Mouse (Mus musculus) forebrain, embryonic 12.5 days (tissue): ENCODE data around the gene Slc43a2. TPM values are rescaled to one million over a fixed set of nuclear protein-coding genes. Genes with fewer than 3 reads are reported as not detected.

ENCODE experiments used
- ATAC-seq: fragments of 200-750 bp; cut with Nextera tagmentation; 2 replicates; pipeline ENCODE4 v1.8.0; 2017; ENCODE audit warnings: moderate TSS enrichment; ENCODE audit not compliant: low FRiP score
- H3K27ac ChIP-seq: fragments of 300-500 bp; sonication (generic); 2 replicates; pipeline ENCODE4 v1.5.1; 2016; ENCODE audit warnings: mild to moderate bottlenecking
- H3K27me3 ChIP-seq: fragments of 300-500 bp; sonication (generic); 2 replicates; pipeline ENCODE4 v1.6.1; 2016; ENCODE audit warnings: mild to moderate bottlenecking
- H3K36me3 ChIP-seq: fragments of 300-500 bp; sonication (generic); replicated peaks from 2 replicates; pipeline ENCODE4 v1.6.1; 2016; ENCODE audit warnings: mild to moderate bottlenecking
- H3K4me1 ChIP-seq: fragments of 300-500 bp; sonication (generic); 2 replicates; pipeline ENCODE4 v1.6.1; 2016
- H3K4me2 ChIP-seq: fragments of 300-500 bp; sonication (generic); 2 replicates; pipeline ENCODE4 v1.6.1; 2016; ENCODE audit warnings: mild to moderate bottlenecking, moderate library complexity
- H3K4me3 ChIP-seq: fragments of 300-500 bp; sonication (generic); replicated peaks from 2 replicates; pipeline ENCODE4 v1.5.1; 2016; ENCODE audit warnings: mild to moderate bottlenecking
- H3K9ac ChIP-seq: fragments of 300-500 bp; sonication (generic); 2 replicates; pipeline ENCODE4 v1.6.1; 2016; ENCODE audit warnings: mild to moderate bottlenecking
- H3K9me3 ChIP-seq: fragments of 300-500 bp; sonication (generic); 2 replicates; pipeline ENCODE4 v1.6.1; 2016
- WGBS: fragments of 180-500 bp; shearing (Covaris S2); methylation state at CpG from one replicate; pipeline ENCODE4 v1.1.7; 2016; 5-methylcytosine and 5-hydroxymethylcytosine counted together
- microRNA-seq: library from miRNA; unstranded; fragments of <30 nt; microRNA quantifications from one replicate; pipeline ENCODE4, GENCODE M21; 2017
- polyA plus RNA-seq: library from polyadenylated mRNA; unstranded; fragments of >200 nt; fragmentation: Nextera tagmentation; extraction: Ambion mirVana; gene quantifications from 2 replicates; pipeline ENCODE4 v1.2.1, GENCODE M21; 2016

Gene Slc43a2
- polyA plus RNA-seq, 1 experiment from 2014 or later: 11.4 TPM

DNA sequence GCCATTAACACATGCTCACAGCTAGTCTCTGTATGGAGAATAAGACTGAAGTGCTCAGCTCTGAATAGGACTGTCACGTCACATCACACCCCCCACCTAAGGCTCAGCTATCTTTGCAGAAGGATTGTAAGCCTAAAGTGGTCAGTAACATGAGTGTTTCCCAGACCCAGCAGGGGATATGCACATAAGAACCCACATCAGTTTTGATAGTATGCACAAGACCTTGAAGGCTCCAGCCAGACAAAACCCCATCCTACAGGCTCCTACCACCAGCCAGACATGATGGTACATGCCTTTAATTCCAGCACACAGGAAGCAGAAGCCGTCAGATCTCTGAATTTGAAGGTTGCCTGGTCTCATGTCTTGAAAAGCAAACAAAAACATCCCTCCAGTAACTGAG, 78.5 kb downstream of the Slc43a2 start:
- ATAC-seq: no peak
- Histone ChIP-seq H3K9ac (no peak overlapping the region), H3K9me3 (no peaks in the 10 kb centered on the region), H3K36me3 (peaks cover 77% of the 10 kb centered on the region), H3K4me1 (no peaks in the 10 kb centered on the region), H3K27ac (no peak overlapping the region), H3K27me3 (no peaks in the 10 kb centered on the region), H3K4me2 (no peak overlapping the region), H3K4me3 (no peak overlapping the region)
- WGBS: 88% methylated on average over 2 of the region's 2 CpGs

DNA sequence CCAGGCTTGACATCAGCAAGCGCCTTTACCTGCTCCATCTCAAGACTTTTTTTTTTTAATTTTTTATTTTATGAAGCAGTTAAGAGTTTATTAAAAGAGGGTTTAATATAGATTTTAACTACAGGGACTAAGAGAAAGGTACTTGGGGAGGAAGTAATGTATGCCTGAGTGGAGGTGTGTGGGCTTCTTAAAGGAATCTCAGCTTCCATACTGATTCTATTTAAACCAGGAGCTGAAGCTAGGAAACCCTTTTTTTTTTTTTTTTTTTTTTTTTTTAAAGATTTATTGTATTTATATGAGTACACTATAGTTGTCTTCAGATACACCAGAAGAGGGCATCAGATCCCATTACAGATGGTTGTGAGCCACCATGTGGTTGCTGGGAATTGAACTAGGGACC, 83.3 kb downstream of the Slc43a2 start:
- H3K9ac ChIP-seq: no peak overlapping the region
- H3K27me3 ChIP-seq: no peaks in the 10 kb centered on the region
- H3K27ac ChIP-seq: no peak overlapping the region
- H3K4me3 ChIP-seq: no peak overlapping the region
- no peaks in the 10 kb centered on the region for H3K4me1 ChIP-seq
- no peak overlapping the region for H3K4me2 ChIP-seq
- no peaks in the 10 kb centered on the region for H3K9me3 ChIP-seq
- peaks cover 63% of the 10 kb centered on the region for H3K36me3 ChIP-seq
- ATAC-seq: no peak
- WGBS: 97% methylated on average over 1 of the region's 1 CpGs

GRCm38 (mm10) chr11:75615556-75615955, 84.1 kb downstream of the Slc43a2 start:
- WGBS: 90% methylated on average over 2 of the region's 2 CpGs
- Histone ChIP-seq H3K27ac (no peak overlapping the region), H3K9ac (no peak overlapping the region), H3K36me3 (peaks cover 63% of the 10 kb centered on the region), H3K27me3 (no peaks in the 10 kb centered on the region), H3K4me2 (no peak overlapping the region), H3K4me1 (no peaks in the 10 kb centered on the region), H3K9me3 (no peaks in the 10 kb centered on the region), H3K4me3 (no peak overlapping the region)
- ATAC-seq: no peak

- Histone ChIP-seq H3K4me2 (no peak overlapping the region), H3K4me1 (no peaks in the 10 kb centered on the region), H3K36me3 (peaks cover 60% of the 10 kb centered on the region), H3K27ac (no peak overlapping the region), H3K9me3 (no peaks in the 10 kb centered on the region), H3K4me3 (no peak overlapping the region), H3K27me3 (no peaks in the 10 kb centered on the region), H3K9ac (no peak overlapping the region)
- no peak for ATAC-seq
- 82% methylated on average over 5 of the region's 5 CpGs for WGBS
Observed at GRCm38 (mm10) chr11:75619133-75619532, 87.6 kb downstream of the Slc43a2 start.

DNA sequence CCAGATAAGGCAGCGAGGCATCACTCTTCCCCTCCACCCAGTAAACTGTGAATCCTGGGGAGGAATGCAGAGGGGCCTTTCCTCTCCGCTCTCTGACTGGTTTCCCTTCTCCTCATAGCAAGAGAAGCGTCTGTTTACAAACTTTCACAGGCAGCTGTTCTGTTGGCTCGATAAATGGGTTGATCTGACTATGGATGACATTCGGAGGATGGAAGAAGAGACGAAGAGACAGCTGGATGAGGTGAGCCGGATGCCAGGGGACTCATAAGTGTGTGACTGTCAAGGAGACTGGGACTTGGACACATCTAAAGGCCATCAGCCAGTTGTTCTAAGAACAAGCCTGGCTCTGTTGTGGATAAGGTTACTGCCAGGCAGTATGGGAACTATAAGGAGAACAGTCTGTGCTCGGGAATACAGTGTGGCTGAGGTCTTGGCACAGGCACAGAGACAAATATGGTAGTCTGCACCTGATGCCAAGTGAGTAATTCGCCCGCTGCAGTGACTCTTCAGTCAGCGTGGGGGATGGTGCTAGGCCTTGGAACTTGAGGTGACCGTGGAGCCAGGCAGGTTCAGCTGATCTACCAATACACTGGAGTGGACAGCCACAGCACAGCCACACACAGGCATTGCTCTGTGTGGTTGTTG, 88.8 kb downstream of the Slc43a2 start:
- H3K36me3 ChIP-seq: peaks cover 58% of the 10 kb centered on the region
- no peak overlapping the region for H3K4me2 ChIP-seq
- H3K9ac ChIP-seq: no peak overlapping the region
- no peak for ATAC-seq
- no peak overlapping the region for H3K27ac ChIP-seq
- no peaks in the 10 kb centered on the region for H3K9me3 ChIP-seq
- 93% methylated on average over 12 of the region's 12 CpGs for WGBS
- H3K4me1 ChIP-seq: no peaks in the 10 kb centered on the region
- no peak overlapping the region for H3K4me3 ChIP-seq
- no peaks in the 10 kb centered on the region for H3K27me3 ChIP-seq

- Histone ChIP-seq H3K9ac (no peak overlapping the region), H3K9me3 (no peaks in the 10 kb centered on the region), H3K4me2 (no peak overlapping the region), H3K4me3 (no peak overlapping the region), H3K27ac (no peak overlapping the region), H3K36me3 (peaks cover 63% of the 10 kb centered on the region), H3K4me1 (no peaks in the 10 kb centered on the region), H3K27me3 (no peaks in the 10 kb centered on the region)
- ATAC-seq: no peak
- WGBS: 90% methylated on average over 2 of the region's 2 CpGs
Observed at GRCm38 (mm10) chr11:75621426-75621825, 89.9 kb downstream of the Slc43a2 start.

- no peak overlapping the region for H3K4me2 ChIP-seq
- H3K27ac ChIP-seq: no peak overlapping the region
- H3K4me3 ChIP-seq: no peak overlapping the region
- ATAC-seq: no peak
- H3K27me3 ChIP-seq: no peaks in the 10 kb centered on the region
- 94% methylated on average over 2 of the region's 2 CpGs for WGBS
- H3K36me3 ChIP-seq: peaks cover 69% of the 10 kb centered on the region
- no peaks in the 10 kb centered on the region for H3K9me3 ChIP-seq
- no peak overlapping the region for H3K9ac ChIP-seq
- H3K4me1 ChIP-seq: no peaks in the 10 kb centered on the region
Observed at GRCm38 (mm10) chr11:75622588-75623329, 91.3 kb downstream of the Slc43a2 start.

DNA sequence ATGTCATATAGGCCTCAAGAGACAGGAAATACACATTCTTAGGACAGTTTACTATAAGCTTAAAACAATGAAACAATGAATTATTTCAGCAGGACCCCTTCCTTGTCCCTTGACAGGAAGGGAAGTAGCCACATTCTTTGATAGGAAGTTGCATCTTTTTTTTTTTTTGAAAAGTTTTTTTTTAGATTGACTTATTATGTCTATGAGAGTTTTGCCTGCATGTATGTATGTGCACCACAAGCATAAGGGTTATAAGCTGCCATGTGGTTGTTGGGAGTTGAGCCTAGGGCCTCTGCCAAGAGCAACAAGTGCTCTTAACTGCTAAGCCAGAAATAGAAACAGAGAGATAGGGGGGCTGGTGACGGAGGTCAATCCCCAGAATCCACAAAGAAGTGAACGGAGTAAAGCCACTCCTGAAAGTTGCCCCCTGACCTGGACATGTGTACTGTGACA, 92.6 kb downstream of the Slc43a2 start:
- Histone ChIP-seq H3K27ac (no peak overlapping the region), H3K9ac (no peak overlapping the region), H3K27me3 (no peaks in the 10 kb centered on the region), H3K4me2 (no peak overlapping the region), H3K4me1 (no peaks in the 10 kb centered on the region), H3K4me3 (no peak overlapping the region), H3K36me3 (peaks cover 71% of the 10 kb centered on the region), H3K9me3 (no peaks in the 10 kb centered on the region)
- no peak for ATAC-seq
- WGBS: 86% methylated on average over 2 of the region's 2 CpGs

DNA sequence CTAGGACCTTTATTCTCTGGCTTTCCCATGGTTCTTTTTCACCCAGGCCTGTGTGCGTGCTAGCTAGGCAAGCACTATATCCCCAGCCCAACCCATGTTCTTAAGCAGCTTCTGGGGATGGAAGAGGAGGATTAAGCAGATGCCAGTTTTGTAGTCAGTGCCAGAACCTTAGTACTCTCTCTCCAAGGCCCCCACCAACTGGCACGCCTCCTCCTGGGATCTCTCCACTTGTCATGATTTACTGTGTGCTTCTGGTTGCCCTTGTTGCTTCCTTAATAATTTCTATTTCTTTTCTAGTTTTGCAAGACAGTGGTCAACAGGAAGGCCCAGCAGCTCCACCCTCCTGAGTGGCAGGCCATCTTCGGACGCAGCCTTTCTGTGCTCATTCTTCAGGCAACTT, 94.3 kb downstream of the Slc43a2 start:
- H3K36me3 ChIP-seq: peaks cover 57% of the 10 kb centered on the region
- H3K9me3 ChIP-seq: no peaks in the 10 kb centered on the region
- H3K9ac ChIP-seq: no peak overlapping the region
- no peaks in the 10 kb centered on the region for H3K27me3 ChIP-seq
- no peak overlapping the region for H3K4me2 ChIP-seq
- ATAC-seq: no peak
- no peak overlapping the region for H3K27ac ChIP-seq
- peaks cover 10% of the 10 kb centered on the region; the same call in 1 of the 2 replicates for H3K4me1 ChIP-seq
- 92% methylated on average over 4 of the region's 4 CpGs for WGBS
- H3K4me3 ChIP-seq: no peak overlapping the region

Small RNAs within 50 kb of the gene (microRNA-seq; reads per million reads assigned to microRNA genes)
- gene Mir3971: not detected

Other genes with a start within 250 kb of the Slc43a2 start
- gene Rpa1, start 183.4 kb upstream of the Slc43a2 start, polyA plus RNA-seq: 140 and 160 TPM in 2 replicates
- gene Smyd4, start 183.3 kb upstream of the Slc43a2 start, polyA plus RNA-seq: 20.0 and 21.0 TPM in 2 replicates
- gene Serpinf1, start 109.0 kb upstream of the Slc43a2 start, polyA plus RNA-seq: 35.8 and 44.7 TPM in 2 replicates
- gene Serpinf2, start 92.1 kb upstream of the Slc43a2 start, polyA plus RNA-seq: not detected in 2 replicates
- 7.2 and 8.7 TPM in 2 replicates for gene Wdr81, start 77.0 kb upstream of the Slc43a2 start, polyA plus RNA-seq
- gene Tlcd2, start 70.0 kb upstream of the Slc43a2 start, polyA plus RNA-seq: 4.9 and 7.1 TPM in 2 replicates
- gene Prpf8, start 44.9 kb upstream of the Slc43a2 start, polyA plus RNA-seq: 87.9 and 92.6 TPM in 2 replicates
- gene Rilp, start 21.6 kb upstream of the Slc43a2 start, polyA plus RNA-seq: 0.22 and 0.34 TPM in 2 replicates
- gene Scarf1, start 18.2 kb upstream of the Slc43a2 start, polyA plus RNA-seq: 3.0 and 3.9 TPM in 2 replicates
- gene Pitpna, start 56.4 kb downstream of the Slc43a2 start, polyA plus RNA-seq: 95.5 and 96.1 TPM in 2 replicates
- 21.5 and 25.4 TPM in 2 replicates for gene Inpp5k, start 99.3 kb downstream of the Slc43a2 start, polyA plus RNA-seq
- 12.1 and 13.9 TPM in 2 replicates for gene Myo1c, start 118.8 kb downstream of the Slc43a2 start, polyA plus RNA-seq
- 139 and 146 TPM in 2 replicates for gene Crk, start 147.6 kb downstream of the Slc43a2 start, polyA plus RNA-seq
- gene Ywhae, start 201.2 kb downstream of the Slc43a2 start, polyA plus RNA-seq: 1,436 and 1,495 TPM in 2 replicates